Mouse (Mus musculus): Measurements from ENCODE around the gene Rgs14. TPM values are rescaled to one million over a fixed set of nuclear protein-coding genes. Genes with fewer than 3 reads are reported as not detected.

Gene Rgs14
- polyA plus RNA-seq, 1 experiment: 51.6 TPM

GRCm38 (mm10) chr13:55378907-55379580 lies 9.5 kb downstream of the Rgs14 start:
- 90% methylated on average over 32 of the region's 32 CpGs for WGBS
- Histone ChIP-seq H3K4me1 (ENCODE audit: control insufficient read depth, insufficient read depth, low read length) (no peaks in the 10 kb centered on the region; the same call in 1 of the 2 replicates), H3K27ac (ENCODE audit: control insufficient read depth, insufficient read depth, low read depth, low read length, poor library complexity) (no peak overlapping the region), H3K4me3 (replicated peaks; ENCODE audit: control insufficient read depth, low read depth, low read length) (no peak overlapping the region)
- TF ChIP-seq POLR2A (IDR thresholded peaks at IDR 0.05; ENCODE audit: borderline replicate concordance, control insufficient read depth, low read depth, low read length) (no peak), CTCF (IDR thresholded peaks at IDR 0.05; ENCODE audit: control insufficient read depth, insufficient read depth, low read length) (no peak)

DNA sequence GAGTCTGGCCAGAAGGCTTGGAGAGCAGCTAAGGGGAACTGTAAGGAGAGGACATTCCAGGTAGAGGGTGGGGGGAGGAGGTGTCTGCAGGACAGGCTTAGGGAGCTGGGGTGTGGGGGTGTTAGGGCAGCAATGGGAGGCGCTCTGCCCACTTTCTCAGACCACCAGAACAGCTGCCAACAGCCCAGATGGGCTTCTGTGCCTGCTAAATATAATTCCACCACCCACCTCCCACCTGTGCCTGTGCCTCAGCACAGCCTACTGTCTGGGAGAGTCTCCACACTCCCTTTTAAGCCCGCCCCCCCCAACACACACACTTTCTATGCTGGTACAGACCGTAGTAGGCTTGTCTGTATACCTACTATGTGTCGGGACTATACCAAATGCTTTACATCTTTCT lies 12.3 kb downstream of the Rgs14 start:
- 87% methylated on average over 4 of the region's 4 CpGs for WGBS
- H3K27ac ChIP-seq (ENCODE audit: control insufficient read depth, insufficient read depth, low read depth, low read length, poor library complexity): no peak overlapping the region
- no peaks in the 10 kb centered on the region for H3K4me1 ChIP-seq (ENCODE audit: control insufficient read depth, insufficient read depth, low read length)
- TF ChIP-seq CTCF (IDR thresholded peaks at IDR 0.05; ENCODE audit: control insufficient read depth, insufficient read depth, low read length) (no peak), POLR2A (IDR thresholded peaks at IDR 0.05; ENCODE audit: borderline replicate concordance, control insufficient read depth, low read depth, low read length) (no peak)
- no peak overlapping the region for H3K4me3 ChIP-seq (replicated peaks; ENCODE audit: control insufficient read depth, low read depth, low read length)

GRCm38 (mm10) chr13:55390644-55391043 lies 21.1 kb downstream of the Rgs14 start:
- WGBS: 84% methylated on average over 3 of the region's 3 CpGs
- Histone ChIP-seq H3K4me1 (ENCODE audit: control insufficient read depth, insufficient read depth, low read length) (no peaks in the 10 kb centered on the region), H3K4me3 (replicated peaks; ENCODE audit: control insufficient read depth, low read depth, low read length) (no peak overlapping the region), H3K27ac (ENCODE audit: control insufficient read depth, insufficient read depth, low read depth, low read length, poor library complexity) (no peak overlapping the region)
- TF ChIP-seq POLR2A (IDR thresholded peaks at IDR 0.05; ENCODE audit: borderline replicate concordance, control insufficient read depth, low read depth, low read length): no peak

DNA sequence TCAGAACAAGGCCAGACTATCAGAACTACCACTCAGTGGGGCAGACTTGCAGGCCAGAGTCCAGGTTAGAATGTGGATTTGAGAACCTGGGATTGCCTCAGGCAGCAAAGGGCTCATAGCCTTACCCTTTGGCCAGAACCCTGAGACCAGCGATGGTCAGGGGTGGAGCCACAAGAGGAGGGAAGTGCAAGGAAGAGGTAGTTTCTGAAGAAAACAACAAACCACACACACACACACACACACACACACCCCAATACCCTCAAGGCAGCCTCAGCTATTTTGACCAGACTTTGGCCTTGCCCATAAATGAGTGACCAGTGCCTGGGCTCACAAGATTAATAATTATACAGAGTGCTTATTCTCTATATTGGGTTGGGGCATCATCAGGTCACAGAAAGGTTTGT lies 22.1 kb downstream of the Rgs14 start:
- H3K27ac ChIP-seq (ENCODE audit: control insufficient read depth, insufficient read depth, low read depth, low read length, poor library complexity): no peak overlapping the region

DNA sequence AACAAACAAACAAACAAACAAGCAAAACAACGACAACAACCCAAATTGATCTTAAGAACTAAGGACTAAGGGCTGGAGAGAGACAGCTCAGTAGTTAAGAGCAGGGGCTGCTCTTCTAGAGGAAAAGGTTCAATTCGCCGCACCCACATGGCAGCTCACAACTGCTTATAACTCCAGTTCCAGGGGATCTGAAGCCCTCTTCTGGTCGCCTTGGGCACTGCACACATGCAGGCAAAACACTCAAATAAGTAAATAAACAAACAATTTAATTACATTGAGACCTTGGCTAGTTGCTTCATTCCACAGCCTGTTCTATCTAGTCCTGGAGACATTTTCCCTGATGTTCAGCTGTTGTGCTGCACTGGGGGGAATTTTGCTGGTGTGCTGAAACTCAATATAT lies 23.4 kb downstream of the Rgs14 start:
- TF ChIP-seq POLR2A (IDR thresholded peaks at IDR 0.05; ENCODE audit: borderline replicate concordance, control insufficient read depth, low read depth, low read length): no peak
- peak; percentile 58; the same call in 1 of the 2 replicates for TF ChIP-seq CTCF (IDR thresholded peaks at IDR 0.05; ENCODE audit: control insufficient read depth, insufficient read depth, low read length)
- 73% methylated on average over 4 of the region's 4 CpGs for WGBS
- H3K4me3 ChIP-seq (replicated peaks; ENCODE audit: control insufficient read depth, low read depth, low read length): no peak overlapping the region
- H3K4me1 ChIP-seq (ENCODE audit: control insufficient read depth, insufficient read depth, low read length): no peaks in the 10 kb centered on the region
- H3K27ac ChIP-seq (ENCODE audit: control insufficient read depth, insufficient read depth, low read depth, low read length, poor library complexity): no peak overlapping the region

More for the DNA sequence above, 22.1 kb downstream of the Rgs14 start:
- TF ChIP-seq CTCF (IDR thresholded peaks at IDR 0.05; ENCODE audit: control insufficient read depth, insufficient read depth, low read length): no peak
- TF ChIP-seq POLR2A (IDR thresholded peaks at IDR 0.05; ENCODE audit: borderline replicate concordance, control insufficient read depth, low read depth, low read length): no peak
- no peaks in the 10 kb centered on the region for H3K4me1 ChIP-seq (ENCODE audit: control insufficient read depth, insufficient read depth, low read length)
- no peak overlapping the region for H3K4me3 ChIP-seq (replicated peaks; ENCODE audit: control insufficient read depth, low read depth, low read length)
- WGBS: 22% methylated on average over 1 of the region's 1 CpGs

DNA sequence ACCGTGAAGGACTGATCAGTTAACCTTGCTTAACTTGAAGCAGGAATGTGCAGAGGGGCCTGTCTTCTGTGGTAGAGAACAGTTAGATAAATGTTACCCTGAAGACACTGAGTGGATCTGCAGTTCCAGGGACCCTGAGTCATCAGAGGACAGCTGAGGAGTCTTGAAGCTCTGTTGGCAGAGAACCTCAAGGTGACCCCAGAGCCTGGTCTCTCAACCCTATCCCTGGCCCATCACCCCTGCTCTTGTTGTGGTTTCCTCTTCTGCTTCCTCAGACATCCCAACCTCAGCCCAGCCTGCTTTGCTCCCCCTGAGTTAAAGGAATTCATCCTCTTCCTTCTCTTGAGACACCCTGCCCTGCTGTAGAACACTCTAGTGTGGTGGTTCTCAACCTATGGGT lies 28.6 kb downstream of the Rgs14 start, which contains the start of gene Slc34a1:
Gene Slc34a1, plus strand, starts transcription at position 100 of the 400 bp plus-strand sequence.
- 29% methylated on average over 1 of the region's 1 CpGs for WGBS
- TF ChIP-seq CTCF (IDR thresholded peaks at IDR 0.05; ENCODE audit: control insufficient read depth, insufficient read depth, low read length) (no peak), POLR2A (IDR thresholded peaks at IDR 0.05; ENCODE audit: borderline replicate concordance, control insufficient read depth, low read depth, low read length) (no peak)
- peaks cover 2% of the 10 kb centered on the region for H3K4me1 ChIP-seq (ENCODE audit: control insufficient read depth, insufficient read depth, low read length)

DNA sequence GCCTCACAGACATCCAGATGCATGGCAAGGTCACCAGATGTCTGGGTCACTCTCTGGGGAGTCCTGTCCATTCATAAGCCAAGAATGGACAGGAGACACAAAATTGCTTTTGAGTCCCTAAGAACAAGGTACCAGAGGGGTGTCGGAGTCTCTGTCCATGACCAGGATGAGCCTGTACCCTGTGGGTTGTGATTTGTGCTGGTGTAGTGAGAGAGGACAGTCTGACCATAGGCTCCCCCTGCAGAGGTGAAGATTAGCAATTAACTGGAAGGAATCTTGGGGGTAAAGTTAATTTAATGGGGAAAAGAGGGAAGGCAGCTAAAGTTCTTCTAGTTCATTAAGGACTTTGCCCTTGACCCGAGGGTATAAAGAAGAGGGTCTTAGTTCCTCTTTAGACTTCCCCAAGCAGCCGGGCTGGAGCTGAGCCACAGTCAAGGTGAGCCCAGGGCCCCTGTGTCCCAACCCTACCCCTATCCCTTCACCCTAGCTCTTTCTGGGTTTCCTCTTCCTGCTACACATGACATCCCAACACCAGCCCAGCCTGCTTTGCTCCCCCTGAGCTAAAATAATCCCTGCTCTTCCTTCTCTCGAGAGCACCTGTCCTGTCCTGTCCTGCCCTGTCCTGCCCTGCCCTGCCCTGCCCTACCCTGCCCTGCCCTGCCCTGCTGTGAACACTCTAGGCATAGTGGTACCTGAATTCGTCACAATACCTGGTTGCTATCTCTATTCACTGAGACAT lies 29.9 kb downstream of the Rgs14 start:
- WGBS: 27% methylated on average over 5 of the region's 5 CpGs
- TF ChIP-seq POLR2A (IDR thresholded peaks at IDR 0.05; ENCODE audit: borderline replicate concordance, control insufficient read depth, low read depth, low read length): no peak

More for the DNA sequence above, 28.6 kb downstream of the Rgs14 start, which contains the start of gene Slc34a1:
- H3K4me3 ChIP-seq (replicated peaks; ENCODE audit: control insufficient read depth, low read depth, low read length): no peak within 1 kb of the TSS
- no peak within 1 kb of the TSS for H3K27ac ChIP-seq (ENCODE audit: control insufficient read depth, insufficient read depth, low read depth, low read length, poor library complexity)

DNA sequence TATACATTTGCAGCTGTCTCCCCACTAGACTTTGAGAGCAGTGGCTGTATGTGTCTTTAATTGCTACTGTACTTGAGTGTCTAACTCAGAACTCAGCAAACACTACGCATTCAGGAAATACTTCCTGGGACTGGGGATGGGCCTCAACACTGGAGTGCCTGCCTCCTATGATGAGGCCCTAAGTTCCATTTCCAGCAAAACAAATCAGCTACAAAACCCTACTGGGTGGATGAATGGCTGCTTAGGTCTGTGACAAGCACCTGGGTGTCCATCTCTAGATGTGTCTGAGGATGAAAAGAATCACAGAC lies 30.5 kb downstream of the Rgs14 start:
- H3K27ac ChIP-seq (ENCODE audit: control insufficient read depth, insufficient read depth, low read depth, low read length, poor library complexity): no peak overlapping the region
- WGBS: 64% methylated on average over 1 of the region's 1 CpGs
- H3K4me1 ChIP-seq (ENCODE audit: control insufficient read depth, insufficient read depth, low read length): peaks cover 8% of the 10 kb centered on the region
- no peak overlapping the region for H3K4me3 ChIP-seq (replicated peaks; ENCODE audit: control insufficient read depth, low read depth, low read length)
- TF ChIP-seq POLR2A (IDR thresholded peaks at IDR 0.05; ENCODE audit: borderline replicate concordance, control insufficient read depth, low read depth, low read length): no peak
- TF ChIP-seq CTCF (IDR thresholded peaks at IDR 0.05; ENCODE audit: control insufficient read depth, insufficient read depth, low read length): no peak

More for the DNA sequence above, 29.9 kb downstream of the Rgs14 start:
- no peak overlapping the region for H3K4me3 ChIP-seq (replicated peaks; ENCODE audit: control insufficient read depth, low read depth, low read length)
- peaks cover 5% of the 10 kb centered on the region for H3K4me1 ChIP-seq (ENCODE audit: control insufficient read depth, insufficient read depth, low read length)
- H3K27ac ChIP-seq (ENCODE audit: control insufficient read depth, insufficient read depth, low read depth, low read length, poor library complexity): no peak overlapping the region
